Mouse (Mus musculus) kidney, adult 8-10 months (tissue): ENCODE measurements around the gene Tubb1.

Experiments used
- DNase-seq, 2 experiments: peaks; one replicate each; pipeline ENCODE4 v3.0.0; 2022

The Tubb1 gene

DNA sequence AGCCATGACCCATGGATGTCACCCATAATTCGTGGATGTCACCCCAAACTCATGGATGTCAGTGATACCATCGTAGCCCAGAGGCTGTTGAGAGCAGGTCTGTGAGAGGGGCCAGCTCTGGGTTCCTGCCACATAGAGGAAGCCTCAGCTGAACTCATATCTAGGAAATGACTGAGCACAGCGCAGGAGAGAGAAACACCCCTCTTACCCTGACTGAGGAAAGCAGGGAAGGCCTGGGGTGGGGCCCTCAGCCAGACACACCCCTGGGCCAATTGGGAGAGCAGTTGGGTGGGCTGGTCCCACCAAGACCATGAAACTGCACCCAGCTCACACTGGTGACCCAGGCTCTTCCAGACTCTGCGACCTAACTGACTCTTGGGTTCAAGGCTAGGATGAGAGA, at the start of gene Tubb1:
TSS of gene Tubb1 (plus strand) at position 343 of the 400 bp plus-strand sequence.
- DNase-seq, result no peak

DNA sequence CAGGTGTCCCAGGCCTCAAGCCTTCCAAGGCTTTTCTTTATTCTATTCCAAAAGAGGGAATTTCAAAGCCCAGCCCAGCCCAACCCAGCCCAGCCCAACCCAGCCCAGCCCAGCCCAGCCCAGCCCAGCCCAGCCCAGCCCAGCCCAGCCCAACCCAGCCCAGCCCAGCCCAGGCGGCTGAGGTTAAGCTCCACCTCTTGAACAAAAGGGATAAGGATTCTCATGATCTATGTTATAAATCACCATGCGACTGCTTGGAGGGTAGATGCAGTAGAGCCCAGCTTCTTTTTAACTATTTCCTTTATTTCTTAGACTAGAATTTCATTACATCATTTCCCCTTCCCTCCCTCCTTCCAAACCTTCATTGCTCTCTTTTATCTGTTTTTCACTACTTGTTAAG, 40.3 kb upstream of the Tubb1 start:
- DNase-seq, result no peak

DNA sequence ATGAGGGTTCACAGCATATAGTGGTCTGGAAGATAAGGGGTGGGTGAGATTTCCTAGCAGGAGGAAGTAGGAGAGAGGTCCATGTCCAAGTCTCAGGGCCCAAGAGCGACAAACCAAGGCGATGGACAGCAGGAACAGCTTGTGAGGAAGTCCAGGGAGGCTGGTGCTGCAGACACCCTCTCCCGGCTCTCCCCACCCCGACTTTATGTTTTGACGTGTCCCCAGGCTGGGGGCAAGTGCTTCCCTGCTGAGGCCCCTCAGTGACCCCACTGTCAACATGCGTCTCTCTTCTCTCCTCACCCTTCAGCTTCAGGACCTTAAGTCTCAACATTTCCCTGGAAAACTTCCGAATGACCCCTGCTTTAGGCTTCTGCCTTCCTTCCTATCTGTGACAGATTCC, 37.4 kb upstream of the Tubb1 start:
- no peak for DNase-seq

DNA sequence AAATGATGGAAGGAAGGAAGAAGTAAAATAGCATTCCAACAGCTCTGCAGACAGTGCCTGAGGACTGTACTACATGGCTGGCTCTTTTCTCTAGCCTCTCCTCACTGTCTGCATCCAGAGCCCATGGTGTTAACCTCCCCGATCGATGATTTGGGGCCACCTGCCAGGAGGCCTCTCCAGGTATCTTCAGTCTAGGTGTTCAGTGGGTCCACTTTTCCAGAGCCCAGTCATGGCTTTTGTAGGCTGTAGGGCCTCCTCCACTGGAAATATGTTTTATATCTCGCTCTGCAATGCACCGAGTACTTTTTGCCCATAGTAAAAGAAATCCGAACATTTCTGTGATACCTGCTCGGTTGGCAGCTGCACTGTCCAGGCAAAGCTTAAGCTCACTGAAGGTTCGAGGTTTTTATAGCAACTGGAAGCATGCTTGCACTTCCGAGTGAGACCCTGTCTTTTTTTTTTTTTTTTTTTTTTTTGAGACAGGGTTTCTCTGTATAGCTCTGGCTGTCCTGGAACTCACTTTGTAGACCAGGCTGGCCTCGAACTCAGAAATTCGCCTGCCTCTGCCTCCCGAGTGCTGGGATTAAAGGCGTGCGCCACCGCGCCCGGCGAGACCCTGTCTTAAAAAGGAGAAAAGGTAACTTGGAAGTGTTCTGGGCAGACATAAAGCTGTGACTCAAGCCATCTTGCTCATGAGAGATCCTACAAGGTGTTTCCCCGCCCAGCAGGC, 35.3 kb upstream of the Tubb1 start:
- no peak for DNase-seq

DNA sequence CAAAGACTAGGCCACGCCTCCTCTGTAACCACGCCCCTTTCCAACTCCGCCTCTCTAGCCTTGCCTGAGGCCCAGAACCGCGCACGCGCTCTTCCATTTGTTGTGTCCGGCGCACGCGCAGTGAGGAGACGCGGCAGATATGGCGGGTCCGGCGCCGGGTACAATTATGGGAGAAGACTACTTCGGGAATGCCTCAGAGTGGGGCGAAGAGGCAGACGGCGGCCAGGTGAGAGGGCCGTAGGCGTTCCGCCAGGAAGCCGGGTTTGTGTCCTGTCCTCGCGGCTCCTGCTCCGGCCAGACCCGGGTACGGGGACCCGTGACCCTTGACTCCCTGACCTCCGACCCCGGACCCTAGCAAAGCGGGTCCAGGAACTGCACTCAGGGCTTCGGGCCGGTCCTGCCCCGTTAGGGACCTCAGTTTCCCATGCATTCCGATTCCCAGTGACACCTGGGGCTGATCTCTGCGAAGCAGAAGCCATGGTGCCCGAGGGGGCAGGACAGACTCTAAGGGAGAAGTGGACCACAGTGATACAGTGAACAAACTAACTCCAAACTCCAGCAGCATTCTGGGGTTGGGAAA, 34.7 kb upstream of the Tubb1 start, which contains the start of gene Nelfcd:
TSS of gene Nelfcd (plus strand) at position 74 of the 580 bp plus-strand sequence.
- peak; percentile 93 to 97 for DNase-seq

DNA sequence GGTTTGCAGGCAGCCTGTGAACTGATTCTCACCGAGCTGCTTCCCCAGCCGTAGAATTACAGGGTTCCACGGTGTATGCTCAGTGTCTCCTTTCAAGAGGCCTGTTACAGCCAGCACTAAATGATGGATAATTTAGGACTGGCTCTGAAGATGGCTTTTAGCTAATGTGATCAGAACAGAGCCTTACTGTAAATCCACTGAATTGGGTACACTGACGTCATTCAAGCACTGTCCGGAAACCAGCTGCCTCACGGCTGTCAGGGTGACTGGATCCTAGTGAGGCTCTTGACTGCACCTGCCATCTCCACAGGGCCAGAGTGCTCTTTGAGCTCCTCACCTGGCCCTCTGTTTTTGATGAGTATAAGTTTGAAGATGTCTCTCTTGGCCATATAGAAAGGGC, 29.4 kb upstream of the Tubb1 start:
- DNase-seq, result no peak

DNA sequence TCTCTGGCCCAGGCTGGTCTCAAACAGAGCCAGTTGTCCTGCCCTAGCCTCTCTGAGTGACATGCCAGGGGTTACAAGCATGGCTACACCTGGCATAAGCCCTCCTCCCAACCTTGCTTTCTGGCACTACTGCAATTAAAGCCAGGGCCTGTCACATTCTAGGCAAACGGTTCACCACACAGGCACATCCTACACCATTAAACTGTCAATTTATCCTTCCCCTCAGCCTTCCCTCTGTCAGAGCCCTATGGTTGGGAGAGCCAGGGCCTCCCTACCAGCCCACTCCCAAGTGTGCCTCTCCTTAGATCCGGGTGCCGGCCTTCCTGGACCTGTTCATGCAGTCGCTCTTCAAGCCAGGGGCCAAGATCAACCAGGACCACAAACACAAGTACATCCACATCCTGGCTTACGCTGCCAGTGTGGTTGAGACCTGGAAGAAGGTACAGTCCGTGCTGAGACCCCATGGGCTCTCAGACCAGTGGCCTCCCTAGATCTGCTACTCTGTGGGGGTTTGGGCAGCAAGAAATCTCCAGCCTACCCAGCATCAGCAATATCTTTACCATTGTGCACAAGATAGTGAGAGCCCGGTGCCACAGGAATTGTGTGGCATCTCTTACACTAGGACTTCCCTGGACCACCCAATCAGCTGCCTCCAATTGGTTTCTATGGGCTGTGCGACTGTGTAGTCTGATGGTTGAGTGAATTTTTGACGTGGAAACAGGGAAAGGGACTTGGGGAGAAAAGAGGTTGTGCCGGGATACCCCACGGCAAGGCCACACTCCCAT, 26.0 kb upstream of the Tubb1 start:
- no peak for DNase-seq

DNA sequence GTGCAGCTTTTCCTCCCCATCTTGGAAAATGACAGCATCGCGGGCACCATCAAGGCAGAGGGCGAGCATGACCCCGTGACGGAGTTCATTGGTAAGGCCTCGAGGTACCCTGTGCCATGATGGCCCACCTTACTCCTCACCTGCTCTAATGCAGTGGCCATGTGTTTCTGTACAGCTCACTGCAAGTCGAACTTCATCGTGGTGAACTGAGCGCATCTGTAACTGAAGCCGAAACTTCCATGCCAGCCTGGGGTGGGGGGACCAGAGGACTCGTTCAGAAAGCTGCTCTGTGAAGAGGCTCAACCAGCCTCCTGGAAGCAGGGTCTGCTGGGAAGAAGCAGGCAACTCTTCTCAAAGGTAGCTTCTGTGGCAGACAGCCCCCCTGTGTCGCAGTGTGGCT, 23.6 kb upstream of the Tubb1 start:
- no peak for DNase-seq

DNA sequence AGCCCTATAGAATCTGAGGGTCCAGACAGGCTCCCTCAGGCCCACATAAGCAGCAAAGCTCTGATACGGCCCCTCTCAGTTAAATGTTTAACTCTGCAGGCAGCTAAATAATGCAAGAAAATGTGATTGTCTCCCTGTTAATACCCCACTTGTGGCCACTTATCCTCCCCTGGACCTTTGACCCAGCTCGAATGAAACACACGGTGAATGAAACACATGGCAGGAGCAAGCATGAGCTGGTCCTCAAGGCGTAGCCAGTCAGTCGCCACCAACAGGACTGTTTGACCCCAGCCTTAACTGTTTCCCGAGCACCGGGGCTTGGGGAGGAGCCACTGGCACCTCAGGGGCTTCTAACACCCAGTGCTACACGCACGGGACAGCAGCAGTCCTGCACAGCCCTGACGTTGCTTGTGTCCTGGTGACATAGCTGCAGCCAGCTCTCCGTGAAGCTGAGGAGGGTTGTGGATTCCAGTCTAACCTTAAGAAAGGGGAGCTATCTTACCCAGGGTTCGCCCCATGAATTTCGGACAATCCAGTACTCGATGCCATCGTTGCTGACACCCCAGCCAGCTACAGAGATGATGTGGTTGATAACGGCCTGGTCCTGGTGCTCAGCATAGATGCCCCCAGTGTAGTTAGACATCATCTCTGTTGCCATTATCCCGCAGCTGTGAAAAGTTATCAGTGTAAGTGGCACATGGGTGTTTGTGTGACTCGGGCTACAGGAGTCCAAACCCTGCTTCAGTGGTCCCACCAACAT, 22.2 kb upstream of the Tubb1 start:
- DNase-seq, result peak; percentile 25 to 53

DNA sequence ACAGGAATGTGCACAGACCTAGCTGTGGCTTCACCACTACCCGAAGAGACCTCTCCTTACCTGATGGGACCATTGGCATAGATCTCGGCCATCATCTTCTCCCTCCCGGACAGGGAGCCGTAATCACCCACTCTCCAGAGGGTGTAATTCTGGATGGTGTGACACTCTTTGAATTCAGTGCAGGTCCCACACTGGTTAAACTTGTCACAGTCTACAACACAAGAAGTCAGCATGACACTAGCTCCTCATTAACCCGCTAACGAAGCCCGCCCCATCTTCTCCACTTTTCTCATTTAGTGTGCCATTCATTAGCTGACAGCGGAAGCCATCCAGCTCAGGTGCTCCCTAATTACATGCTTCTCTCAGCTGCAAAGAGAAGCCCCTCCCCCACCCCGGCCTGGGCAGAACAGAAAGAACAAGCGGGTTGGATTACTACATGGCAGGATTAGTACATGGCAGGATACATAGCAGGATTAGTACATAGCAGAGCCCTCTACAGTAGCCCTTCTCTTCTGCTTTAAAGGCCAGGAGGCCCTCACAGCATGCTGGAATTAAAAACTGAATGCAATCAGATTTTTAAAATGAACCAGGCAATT, 21.4 kb upstream of the Tubb1 start:
- no peak for DNase-seq

DNA sequence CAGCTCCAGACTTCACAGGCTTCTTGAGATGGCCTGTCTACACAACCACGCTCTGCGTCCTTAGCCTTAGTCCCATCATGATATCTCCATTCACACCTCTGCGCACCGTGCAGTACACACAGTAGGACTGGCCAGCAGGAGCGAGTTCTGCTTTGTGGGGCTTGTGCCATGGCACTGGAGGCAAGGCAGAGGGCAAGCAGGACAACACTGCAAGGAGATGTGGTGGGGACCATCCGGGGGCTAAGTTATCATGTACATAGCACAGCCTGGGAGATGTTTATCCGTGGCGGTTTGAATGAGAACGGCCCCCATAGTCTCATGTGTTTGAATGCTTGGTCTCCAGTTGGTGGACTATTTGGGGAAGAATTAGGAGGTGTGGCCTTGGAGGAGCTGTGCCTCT, 15.6 kb upstream of the Tubb1 start:
- no peak for DNase-seq

DNA sequence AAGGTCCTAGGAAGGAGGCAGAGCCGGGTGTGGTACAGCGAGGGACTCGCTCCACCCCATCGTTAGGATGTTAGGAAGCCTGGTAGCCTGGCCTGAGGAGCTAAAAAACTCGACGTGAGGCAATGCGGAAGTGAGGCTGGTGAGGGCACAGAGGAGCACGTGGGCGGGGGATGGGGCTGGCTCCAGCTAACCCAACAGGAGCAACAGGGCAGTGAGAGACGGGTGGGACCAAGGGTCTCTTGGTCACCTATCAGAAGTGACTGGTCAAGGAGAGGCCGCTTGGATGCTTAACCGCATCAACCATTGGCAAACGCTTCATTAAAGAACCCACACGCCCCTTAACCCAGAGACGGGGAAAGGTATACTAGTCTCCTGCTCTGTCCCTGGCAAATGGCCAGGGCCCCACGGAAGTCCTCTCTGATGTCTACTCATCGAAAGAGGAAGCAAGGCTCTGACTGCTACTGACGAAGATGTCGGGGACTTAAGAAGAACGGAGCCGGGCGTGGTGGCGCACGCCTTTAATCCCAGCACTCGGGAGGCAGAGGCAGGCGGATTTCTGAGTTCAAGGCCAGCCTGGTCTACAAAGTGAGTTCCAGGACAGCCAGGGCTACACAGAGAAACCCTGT, 14.3 kb upstream of the Tubb1 start:
- DNase-seq, result no peak

DNA sequence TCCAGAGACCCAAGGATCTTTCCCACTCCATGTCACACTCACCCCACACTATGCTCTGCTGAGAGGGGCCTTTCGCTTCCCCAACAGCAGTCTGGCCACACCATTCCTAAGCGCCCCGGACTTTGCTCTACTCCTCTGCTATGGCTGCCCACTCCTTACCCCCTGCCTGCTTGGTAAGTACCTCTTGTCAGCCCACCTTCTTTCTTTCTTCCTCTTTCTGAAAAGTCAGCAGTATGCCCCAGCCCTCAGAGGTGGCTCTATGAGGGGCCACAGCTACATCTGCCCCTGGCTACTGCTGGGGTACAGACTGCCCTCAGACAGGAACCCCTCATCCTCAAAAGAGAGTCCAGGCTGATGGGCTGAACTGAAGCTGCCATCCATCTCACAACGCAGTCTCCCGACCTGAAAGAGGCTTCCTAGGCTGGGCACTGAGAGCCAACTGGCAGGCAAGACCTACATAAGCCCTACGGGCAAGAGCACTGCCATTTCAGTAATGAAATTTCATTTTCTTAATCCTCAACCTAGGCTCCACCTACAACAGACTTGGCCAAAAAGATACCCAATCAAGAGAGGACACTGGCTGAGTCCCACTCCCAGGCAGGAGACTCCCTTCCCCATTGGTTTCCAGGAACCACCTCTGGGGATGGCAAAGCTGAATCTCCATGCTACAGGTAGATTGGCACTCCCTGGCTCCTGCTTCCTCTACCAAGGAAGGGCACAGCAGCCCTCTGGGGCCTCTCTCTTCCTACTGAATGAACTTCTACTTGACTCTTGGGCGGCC, 13.4 kb upstream of the Tubb1 start:
- DNase-seq, result no peak

DNA sequence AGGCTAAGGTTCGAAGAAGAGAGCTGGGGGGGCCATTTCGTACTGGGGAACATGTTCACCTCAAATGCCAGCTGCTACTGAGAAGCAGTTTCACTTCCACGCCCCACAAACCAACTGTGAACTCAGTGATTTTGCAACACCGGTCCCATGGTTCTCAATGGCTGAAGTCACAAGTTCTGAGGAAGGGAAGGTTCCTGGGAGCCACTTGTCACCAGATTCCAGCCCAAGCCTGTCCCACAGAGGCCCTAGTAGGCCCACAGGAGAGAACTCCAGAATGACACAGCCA, 12.9 kb upstream of the Tubb1 start:
- DNase-seq, result no peak

DNA sequence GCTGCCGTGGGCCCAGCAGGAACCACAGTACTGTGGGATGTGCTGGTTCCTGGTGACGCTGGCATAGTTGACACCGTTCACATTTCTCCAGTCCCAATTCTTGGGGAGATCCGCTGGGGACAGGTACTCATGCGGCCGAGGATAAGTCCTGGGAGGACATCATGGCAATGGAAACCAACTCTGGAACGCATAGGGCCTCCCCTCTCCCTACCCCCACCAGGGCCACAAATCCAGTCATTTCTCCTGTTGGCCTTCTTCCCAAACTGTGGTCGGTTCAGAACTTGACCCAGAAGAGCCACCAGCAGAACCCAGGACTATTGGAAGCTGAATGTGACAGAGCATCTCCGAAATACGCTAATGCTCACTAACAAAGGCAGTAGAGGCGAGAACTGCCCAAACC, 12.3 kb upstream of the Tubb1 start:
- no peak for DNase-seq

DNA sequence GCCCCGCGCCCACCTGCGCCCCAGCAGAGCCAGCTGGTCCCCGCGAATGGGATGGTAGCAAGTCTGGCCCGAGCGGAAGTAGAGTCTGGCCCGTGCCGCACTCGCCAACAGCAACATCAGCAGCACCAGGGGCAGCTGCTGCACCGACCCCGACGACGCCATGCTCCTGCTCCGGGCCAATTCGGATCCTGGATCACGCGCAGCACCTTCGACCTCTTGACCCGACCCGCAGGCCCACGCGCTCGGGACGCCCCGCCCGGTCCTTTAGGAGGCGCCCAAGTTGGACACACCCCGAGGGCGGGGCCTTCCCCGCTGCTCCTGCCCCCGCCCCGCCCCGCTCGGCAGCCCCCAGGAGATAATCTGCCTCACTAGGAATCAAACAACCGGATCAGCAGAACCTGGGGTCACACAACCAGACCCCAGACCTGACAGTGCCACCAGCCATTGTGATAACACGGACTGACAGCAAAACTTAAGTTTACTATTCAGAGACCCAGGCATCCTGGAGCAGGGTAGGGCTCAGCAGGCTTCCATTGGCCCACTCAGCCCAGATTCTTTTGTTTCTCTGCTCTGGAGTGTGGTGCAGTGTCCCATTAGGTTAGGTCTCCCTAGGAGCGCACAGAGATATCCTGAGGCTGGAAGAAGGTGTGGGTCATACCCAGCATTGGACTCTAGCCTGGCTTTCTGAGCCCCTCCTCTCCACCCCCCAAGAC, 11.6 kb upstream of the Tubb1 start, which contains the start of gene Ctsz:
TSS of gene Ctsz (minus strand) at position 303 of the 713 bp plus-strand sequence.
- peak; percentile 76 to 82 for DNase-seq

DNA sequence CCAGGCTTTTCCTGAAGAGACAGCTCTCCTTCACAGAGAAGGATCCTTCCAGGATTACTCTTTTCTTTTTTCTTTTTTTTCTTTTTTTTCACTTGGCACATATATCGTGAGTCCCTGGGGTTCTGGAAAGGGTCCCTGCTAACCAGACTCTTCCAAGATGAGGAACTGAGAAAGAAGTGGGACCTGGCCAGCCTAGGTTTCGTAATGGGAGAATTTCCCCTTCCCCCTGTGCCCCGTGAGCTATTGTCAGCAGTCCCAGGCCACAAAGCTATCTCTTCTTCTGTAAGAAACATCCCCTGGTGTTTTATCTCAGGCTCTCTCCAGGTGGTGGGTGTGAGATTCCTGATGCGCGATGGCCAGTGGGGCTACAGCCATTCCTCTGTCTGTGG, 11.1 kb upstream of the Tubb1 start:
- no peak for DNase-seq

DNA sequence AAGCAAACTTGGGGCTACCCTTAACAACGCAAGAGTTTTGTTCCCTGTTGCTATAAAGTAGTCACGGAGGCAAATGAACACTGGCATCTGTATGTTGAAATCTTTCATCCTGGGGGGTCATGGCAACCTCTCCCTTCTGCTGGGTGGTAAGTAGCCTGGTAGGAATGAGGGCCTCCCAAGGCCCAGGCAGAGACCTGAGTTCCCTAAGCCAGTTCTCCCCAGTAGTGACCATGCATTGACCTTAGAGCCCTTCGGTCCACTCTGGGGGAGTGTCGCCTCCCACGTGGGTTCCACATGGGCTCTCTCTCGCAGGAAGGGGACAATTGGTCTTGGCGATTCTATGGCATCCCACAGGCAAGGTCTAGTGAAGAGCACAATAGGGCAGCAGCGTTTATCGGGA, 10.5 kb upstream of the Tubb1 start:
- no peak for DNase-seq

DNA sequence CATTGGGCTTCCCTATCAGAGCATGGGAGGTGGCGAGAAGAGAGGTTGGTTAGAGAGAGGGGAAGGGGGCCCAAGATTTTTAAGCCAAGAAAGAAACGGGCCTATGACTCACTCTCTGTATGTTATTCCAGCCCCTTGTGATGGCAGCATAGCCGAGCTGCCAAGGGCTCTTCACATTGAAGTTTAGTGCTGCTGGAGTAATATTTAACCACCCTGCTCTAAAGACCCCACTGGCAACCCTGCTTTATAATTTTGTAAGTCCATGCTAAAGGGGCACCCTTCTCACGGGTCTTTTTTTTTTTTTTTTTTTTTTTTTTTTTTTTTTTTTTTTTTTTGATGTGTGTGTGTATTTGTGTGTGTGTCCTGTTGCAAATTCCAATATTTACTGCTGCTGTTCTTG, 8.6 kb upstream of the Tubb1 start:
- no peak for DNase-seq

DNA sequence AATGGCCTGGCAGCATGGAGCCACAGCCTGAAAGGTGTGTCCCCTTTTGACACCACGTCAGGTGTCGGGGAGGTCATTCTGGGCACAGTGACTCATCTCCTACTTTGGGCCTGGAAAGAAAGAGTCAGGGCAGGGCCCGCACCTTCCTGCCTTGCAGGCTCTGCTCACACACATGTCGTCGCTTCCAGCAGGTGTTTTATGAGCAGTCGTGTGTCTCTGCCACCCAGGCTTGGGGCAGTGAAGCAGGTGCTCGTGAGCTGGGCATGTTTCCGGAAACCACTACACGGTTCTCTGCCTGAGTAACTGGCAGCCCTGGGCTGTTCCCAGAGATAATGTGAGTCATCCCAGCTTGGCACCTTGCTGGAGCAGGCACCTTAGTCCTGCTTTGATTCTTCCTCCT, 8.0 kb upstream of the Tubb1 start:
- no peak for DNase-seq

DNA sequence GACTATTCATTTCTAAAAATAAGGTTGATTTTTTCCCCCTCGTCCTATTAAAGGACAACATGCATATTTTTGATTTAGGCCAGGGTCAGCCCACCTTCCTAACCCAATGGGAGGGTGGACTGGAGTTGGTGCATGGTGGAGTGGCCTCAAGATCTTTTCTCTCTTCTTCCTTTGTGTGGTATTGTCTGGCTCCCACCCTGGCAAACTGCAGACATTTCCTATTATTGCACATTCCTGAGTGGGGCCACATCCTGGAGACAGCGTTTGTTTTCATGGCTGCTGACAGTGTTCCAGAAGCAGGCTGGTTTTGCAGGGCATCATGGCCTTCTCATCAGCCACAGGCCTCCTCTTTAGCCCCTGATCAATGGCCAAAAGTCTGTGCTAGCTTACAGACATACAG, 7.4 kb upstream of the Tubb1 start:
- no peak for DNase-seq
